ENCODE assay signal across 13 mouse cellular contexts in the genomic region with DNA sequence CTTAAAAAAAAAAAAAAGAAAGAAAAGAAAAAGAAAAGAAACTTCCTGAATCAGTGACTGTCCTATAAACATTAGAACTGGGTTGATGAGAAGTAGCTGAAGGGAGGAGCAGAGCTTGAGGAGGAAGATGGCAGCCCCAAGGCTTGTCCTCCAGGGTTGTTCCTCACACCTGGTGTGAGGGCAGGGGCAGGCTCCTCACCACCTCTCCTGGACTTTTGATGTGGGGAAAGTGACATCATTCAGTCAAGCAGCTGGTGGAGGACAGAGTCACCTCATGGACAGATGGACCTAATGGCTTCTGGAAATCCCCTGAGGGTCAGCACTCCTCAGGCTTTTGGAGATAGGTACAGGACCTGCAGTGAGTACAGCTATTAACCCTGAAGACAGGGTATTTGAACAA.
DNase-seq lines count a peak whose midpoint lies in the region.
"Had no signal": no experiment of that assay in that cellular context is flagged by ENCODE, and none has a peak within 500 bp of the region (broad histone marks: within the 10 kb centered on the region; RNA-seq: fewer than 3 reads in every experiment).

No protein-coding gene starts in this region.

- DNase-seq in heart, adult 11 months = peak; percentile 75
- DNase-seq in heart, adult 9 months (ENCODE audit: low spot score in 2 of 2) = no peak
- DNase-seq: adrenal gland, adult 2 months; adrenal gland, adult 8-10 months; adrenal gland, postnatal 10 days; adrenal gland, postnatal 14 days; adrenal gland, postnatal 25 days; adrenal gland, postnatal 36 days; B cell, adult 2 months; cerebellum, adult 11 months; cerebellum, adult 11-12 months; cerebellum, adult 18-20 months; cerebellum, adult 2 months had no signal
